Mouse (Mus musculus): ENCODE measurements around the gene Rara.

GRCm38 (mm10) chr11:98926553-98926952 is 1.1 kb upstream of the Rara start:
- TF ChIP-seq CTCF (IDR thresholded peaks at IDR 0.05; ENCODE audit: control insufficient read depth, insufficient read depth, insufficient read length), result no peak
- no peak for TF ChIP-seq FOSL1 (IDR thresholded peaks at IDR 0.05; ENCODE audit: insufficient read depth, low read length, poor library complexity, severe bottlenecking)
- TF ChIP-seq MYOD1 (IDR thresholded peaks at IDR 0.05; ENCODE audit: control insufficient read depth, insufficient read length, low read depth), result no peak
- TF ChIP-seq USF1 (IDR thresholded peaks at IDR 0.05; ENCODE audit: low read depth), result no peak
- TF ChIP-seq CEBPB (IDR thresholded peaks at IDR 0.05; ENCODE audit: low read depth), result no peak

All from C2C12 (cell line).